Mouse (Mus musculus): ENCODE data around the gene Tex45.

The Tex45 gene

GRCm38 (mm10) chr8:3470562-3470961, at the start of gene Tex45:
Gene Tex45, plus strand, starts transcription at chr8:3470862.
- DNase-seq (ENCODE audit: low spot score), result no peak

GRCm38 (mm10) chr8:3421507-3421906, 49.2 kb upstream of the Tex45 start:
- DNase-seq (ENCODE audit: low spot score), result no peak

GRCm38 (mm10) chr8:3425217-3425616, 45.4 kb upstream of the Tex45 start:
- DNase-seq (ENCODE audit: low spot score), result no peak

- DNase-seq (ENCODE audit: low spot score), result no peak
Observed at GRCm38 (mm10) chr8:3426211-3426610, 44.5 kb upstream of the Tex45 start.

GRCm38 (mm10) chr8:3428426-3428825, 42.2 kb upstream of the Tex45 start:
- no peak for DNase-seq (ENCODE audit: low spot score)

GRCm38 (mm10) chr8:3429966-3430365, 40.7 kb upstream of the Tex45 start:
- no peak for DNase-seq (ENCODE audit: low spot score)

- no peak for DNase-seq (ENCODE audit: low spot score)
Observed at GRCm38 (mm10) chr8:3431113-3431512, 39.5 kb upstream of the Tex45 start.

- DNase-seq (ENCODE audit: low spot score), result no peak
Observed at GRCm38 (mm10) chr8:3436492-3436891, 34.2 kb upstream of the Tex45 start.

- DNase-seq (ENCODE audit: low spot score), result no peak
Observed at GRCm38 (mm10) chr8:3439510-3439909, 31.2 kb upstream of the Tex45 start.

GRCm38 (mm10) chr8:3449226-3449625, 21.4 kb upstream of the Tex45 start:
- no peak for DNase-seq (ENCODE audit: low spot score)

GRCm38 (mm10) chr8:3450670-3451069, 20.0 kb upstream of the Tex45 start:
- DNase-seq (ENCODE audit: low spot score), result peak; percentile 36

- no peak for DNase-seq (ENCODE audit: low spot score)
Observed at GRCm38 (mm10) chr8:3451992-3452391, 18.7 kb upstream of the Tex45 start.

- no peak for DNase-seq (ENCODE audit: low spot score)
Observed at GRCm38 (mm10) chr8:3463248-3463647, 7.4 kb upstream of the Tex45 start.

- peak; percentile 41 for DNase-seq (ENCODE audit: low spot score)
Observed at GRCm38 (mm10) chr8:3464309-3464708, 6.4 kb upstream of the Tex45 start.

GRCm38 (mm10) chr8:3467006-3467885, 3.4 kb upstream of the Tex45 start, which contains the start of gene Pex11g:
Gene Pex11g, minus strand, starts transcription at chr8:3467680.
- DNase-seq (ENCODE audit: low spot score), result peak; percentile 93

- no peak for DNase-seq (ENCODE audit: low spot score)
Observed at GRCm38 (mm10) chr8:3467886-3468545, 2.6 kb upstream of the Tex45 start.

- DNase-seq (ENCODE audit: low spot score), result no peak
Observed at GRCm38 (mm10) chr8:3468838-3469237, 1.8 kb upstream of the Tex45 start.

GRCm38 (mm10) chr8:3475715-3476429, 5.2 kb downstream of the Tex45 start:
- DNase-seq (ENCODE audit: low spot score), result no peak

GRCm38 (mm10) chr8:3480221-3480785, 9.6 kb downstream of the Tex45 start:
- no peak for DNase-seq (ENCODE audit: low spot score)

GRCm38 (mm10) chr8:3481605-3482004, 10.9 kb downstream of the Tex45 start:
- DNase-seq (ENCODE audit: low spot score), result no peak

GRCm38 (mm10) chr8:3482240-3482740, 11.6 kb downstream of the Tex45 start:
- no peak for DNase-seq (ENCODE audit: low spot score)

- no peak for DNase-seq (ENCODE audit: low spot score)
Observed at GRCm38 (mm10) chr8:3483546-3483945, 12.9 kb downstream of the Tex45 start.
